Mouse (Mus musculus) heart, embryonic 10.5 days (tissue): ENCODE measurements around the gene Nf1. TPM values are rescaled to one million over a fixed set of nuclear protein-coding genes. Genes with fewer than 3 reads are reported as not detected.
"Not testable (repeated sequence)": the region's sequence is repeated elsewhere in the genome, so short reads cannot be mapped to it uniquely, and the experiment has no call there.

ENCODE experiments used
- DNase-seq: peaks from one replicate; pipeline ENCODE4 v3.0.0-alpha.2; 2017; ENCODE audit warnings: low spot score
- H3K27ac ChIP-seq: fragments of 300-500 bp; sonication (generic); 2 replicates; pipeline ENCODE4 v1.5.1; 2016; ENCODE audit warnings: mild to moderate bottlenecking
- H3K27me3 ChIP-seq: fragments of 300-500 bp; sonication (generic); 2 replicates; pipeline ENCODE4 v1.6.1; 2016; ENCODE audit warnings: mild to moderate bottlenecking; ENCODE audit not compliant: poor library complexity, insufficient read depth, severe bottlenecking
- H3K36me3 ChIP-seq: fragments of 300-500 bp; sonication (generic); 2 replicates; pipeline ENCODE4 v1.6.1; 2016; ENCODE audit warnings: mild to moderate bottlenecking, moderate library complexity
- H3K4me1 ChIP-seq: fragments of 300-500 bp; sonication (generic); 2 replicates; pipeline ENCODE4 v1.6.1; 2016; ENCODE audit warnings: mild to moderate bottlenecking
- H3K4me3 ChIP-seq: fragments of 300-500 bp; sonication (generic); 2 replicates; pipeline ENCODE4 v1.5.1; 2016; ENCODE audit warnings: mild to moderate bottlenecking, moderate library complexity
- H3K9me3 ChIP-seq: fragments of 300-500 bp; sonication (generic); 2 replicates; pipeline ENCODE4 v1.6.1; 2016; ENCODE audit warnings: mild to moderate bottlenecking, moderate library complexity
- WGBS: fragments of 180-500 bp; shearing (Covaris S2); methylation state at CpG from one replicate; pipeline ENCODE4 v1.1.7; 2016; 5-methylcytosine and 5-hydroxymethylcytosine counted together
- polyA plus RNA-seq: library from polyadenylated mRNA; unstranded; fragments of >200 nt; fragmentation: Nextera tagmentation; extraction: Ambion mirVana; gene quantifications from 2 replicates; pipeline ENCODE4 v1.2.1, GENCODE M21; 2016

Gene Nf1
- polyA plus RNA-seq = 4.1 and 5.1 TPM in 2 replicates

- Histone ChIP-seq H3K4me1 (peaks cover 29% of the 10 kb centered on the region), H3K36me3 (peaks cover 21% of the 10 kb centered on the region; the same call in 1 of the 2 replicates), H3K4me3 (peak within 1 kb of the TSS; percentile 100), H3K9me3 (0 out of 2 replicates have a peak, but pooled peaks cover 3% of the 10 kb centered on the region), H3K27me3 (no peaks in the 10 kb centered on the region), H3K27ac (peak within 1 kb of the TSS; percentile 100)
- under 1% methylated on average over 43 of the region's 49 CpGs for WGBS
- DNase-seq = peak; percentile 97
Measured at GRCm38 (mm10) chr11:79339234-79339807, at the start of gene Nf1. TSS of gene Nf1 (plus strand) at chr11:79339693.

DNA sequence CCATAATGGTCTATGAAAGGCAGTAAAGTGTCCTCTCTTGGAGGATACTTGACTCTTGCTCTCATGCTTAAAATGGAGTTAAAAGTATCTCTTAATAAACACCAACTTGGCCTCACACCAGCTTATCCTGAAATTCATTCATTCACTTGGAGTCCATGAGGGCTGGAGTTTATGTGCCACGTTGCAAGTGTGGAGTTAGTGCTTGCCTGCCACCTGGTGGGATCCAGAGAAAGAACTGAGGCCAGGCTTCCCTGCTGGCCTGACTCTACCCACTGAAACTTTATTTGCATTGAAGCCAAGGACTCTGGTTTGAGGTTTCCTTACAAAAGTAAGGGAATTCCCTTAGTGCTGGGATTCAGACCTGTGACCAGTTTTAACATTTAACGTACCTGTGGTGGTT, 49.0 kb upstream of the Nf1 start:
- H3K27me3 ChIP-seq = no peaks in the 10 kb centered on the region
- H3K27ac ChIP-seq = no peak overlapping the region
- no peaks in the 10 kb centered on the region for H3K36me3 ChIP-seq
- no peak for DNase-seq
- peaks cover 34% of the 10 kb centered on the region for H3K4me1 ChIP-seq
- H3K4me3 ChIP-seq = no peak overlapping the region
- no peaks in the 10 kb centered on the region for H3K9me3 ChIP-seq
- WGBS = 51% methylated on average over 2 of the region's 2 CpGs

DNA sequence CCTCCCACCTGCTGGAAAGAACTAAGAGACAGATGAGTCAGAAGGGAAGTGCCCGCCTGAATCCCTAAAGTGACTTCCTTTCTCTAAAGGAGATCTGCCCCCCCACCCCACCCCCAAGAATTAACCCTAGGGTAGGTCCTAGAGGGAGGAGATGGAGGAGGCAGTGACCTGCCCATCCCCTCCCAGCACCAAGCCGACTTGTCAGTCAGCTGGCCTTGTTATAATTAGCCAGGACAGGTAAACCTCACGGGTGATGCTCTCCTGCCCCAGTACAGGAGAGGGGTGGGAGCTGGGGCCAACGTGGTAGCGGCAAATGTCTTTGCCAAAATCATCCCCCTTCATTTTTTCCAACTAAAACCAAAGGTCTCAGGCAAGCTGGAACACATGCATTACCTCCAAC, 47.8 kb upstream of the Nf1 start:
- no peaks in the 10 kb centered on the region for H3K36me3 ChIP-seq
- no peak for DNase-seq
- no peaks in the 10 kb centered on the region for H3K27me3 ChIP-seq
- no peaks in the 10 kb centered on the region for H3K9me3 ChIP-seq
- WGBS = 63% methylated on average over 5 of the region's 5 CpGs
- no peak overlapping the region for H3K4me3 ChIP-seq
- H3K4me1 ChIP-seq = peaks cover 25% of the 10 kb centered on the region
- no peak overlapping the region; the same call in 1 of the 2 replicates for H3K27ac ChIP-seq

DNA sequence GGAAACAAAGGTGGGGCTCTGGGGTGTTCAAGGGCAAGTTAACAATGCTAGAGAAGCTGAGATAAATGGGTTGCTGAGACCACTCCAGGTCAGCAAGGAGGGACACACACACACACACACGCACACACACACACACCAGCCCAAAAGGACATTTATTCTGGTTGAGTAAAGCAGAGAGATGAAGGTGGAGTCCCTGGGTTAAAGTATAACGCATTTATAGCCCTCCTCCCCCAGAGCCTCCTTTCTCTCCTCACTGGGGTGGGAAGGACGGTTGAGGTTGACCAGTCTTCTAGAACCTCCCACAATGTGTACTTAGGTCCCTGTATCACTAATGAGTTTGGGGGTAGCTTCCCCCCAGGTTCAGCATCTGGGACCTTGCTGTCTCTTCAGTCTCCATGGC, 47.4 kb upstream of the Nf1 start:
- H3K27me3 ChIP-seq = no peaks in the 10 kb centered on the region
- no peak overlapping the region for H3K27ac ChIP-seq
- peaks cover 22% of the 10 kb centered on the region for H3K4me1 ChIP-seq
- no peak overlapping the region for H3K4me3 ChIP-seq
- no peaks in the 10 kb centered on the region for H3K36me3 ChIP-seq
- WGBS = 89% methylated on average over 3 of the region's 3 CpGs
- no peaks in the 10 kb centered on the region for H3K9me3 ChIP-seq
- DNase-seq = no peak

GRCm38 (mm10) chr11:79293025-79293424, 46.5 kb upstream of the Nf1 start:
- no peak for DNase-seq
- WGBS = 87% methylated on average over 3 of the region's 3 CpGs
- H3K4me3 ChIP-seq = no peak overlapping the region
- H3K36me3 ChIP-seq = no peaks in the 10 kb centered on the region
- no peaks in the 10 kb centered on the region for H3K27me3 ChIP-seq
- no peak overlapping the region for H3K27ac ChIP-seq
- H3K4me1 ChIP-seq = peaks cover 15% of the 10 kb centered on the region
- H3K9me3 ChIP-seq = no peaks in the 10 kb centered on the region

DNA sequence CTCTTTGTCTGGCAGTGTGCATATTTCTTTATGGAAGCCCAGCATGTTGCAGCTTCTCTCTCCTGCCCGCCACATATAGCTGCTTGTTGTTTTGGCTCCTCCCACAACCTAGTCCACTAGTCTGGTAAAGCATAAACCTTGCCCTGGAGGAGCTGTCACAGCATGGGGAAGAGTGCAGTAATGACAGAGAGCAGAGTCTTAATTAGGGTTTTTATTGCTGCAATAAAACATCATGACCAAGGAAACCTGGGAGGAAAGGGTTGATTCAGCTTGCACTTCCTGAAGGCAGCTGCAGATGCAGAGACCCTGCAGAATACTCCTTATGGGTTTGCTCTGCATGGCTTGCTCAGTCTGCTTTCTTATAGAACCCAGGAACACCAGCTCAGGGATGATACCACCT, 45.5 kb upstream of the Nf1 start:
- Histone ChIP-seq H3K4me3 (no peak overlapping the region), H3K27ac (no peak overlapping the region), H3K4me1 (peaks cover 6% of the 10 kb centered on the region), H3K27me3 (no peaks in the 10 kb centered on the region), H3K9me3 (no peaks in the 10 kb centered on the region), H3K36me3 (no peaks in the 10 kb centered on the region)
- 71% methylated on average over 1 of the region's 1 CpGs for WGBS
- DNase-seq = no peak

DNA sequence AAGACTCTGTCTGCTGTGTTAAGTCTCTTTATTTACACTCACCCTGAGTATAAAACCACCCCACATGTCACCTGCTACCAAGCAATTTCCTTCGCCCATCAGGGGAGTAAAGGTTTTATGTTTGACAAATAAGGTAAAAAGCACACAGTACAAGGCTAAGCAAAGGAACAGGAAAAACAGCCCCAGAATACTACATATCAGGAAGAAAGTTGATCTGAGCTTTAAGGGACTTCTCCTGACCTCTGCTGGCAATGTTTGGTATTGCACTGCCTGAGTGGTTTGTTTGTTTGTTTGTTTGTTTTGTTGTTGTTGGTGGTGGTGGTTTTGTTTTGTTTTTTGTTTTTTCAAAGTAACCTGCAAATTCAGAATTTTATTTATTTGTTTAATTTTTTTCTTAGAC, 43.3 kb upstream of the Nf1 start:
- no peaks in the 10 kb centered on the region; the same call in 1 of the 2 replicates for H3K4me1 ChIP-seq
- no peaks in the 10 kb centered on the region for H3K27me3 ChIP-seq
- H3K4me3 ChIP-seq = no peak overlapping the region
- 29% methylated on average over 1 of the region's 1 CpGs for WGBS
- H3K9me3 ChIP-seq = no peaks in the 10 kb centered on the region
- no peaks in the 10 kb centered on the region for H3K36me3 ChIP-seq
- no peak for DNase-seq
- H3K27ac ChIP-seq = no peak overlapping the region

DNA sequence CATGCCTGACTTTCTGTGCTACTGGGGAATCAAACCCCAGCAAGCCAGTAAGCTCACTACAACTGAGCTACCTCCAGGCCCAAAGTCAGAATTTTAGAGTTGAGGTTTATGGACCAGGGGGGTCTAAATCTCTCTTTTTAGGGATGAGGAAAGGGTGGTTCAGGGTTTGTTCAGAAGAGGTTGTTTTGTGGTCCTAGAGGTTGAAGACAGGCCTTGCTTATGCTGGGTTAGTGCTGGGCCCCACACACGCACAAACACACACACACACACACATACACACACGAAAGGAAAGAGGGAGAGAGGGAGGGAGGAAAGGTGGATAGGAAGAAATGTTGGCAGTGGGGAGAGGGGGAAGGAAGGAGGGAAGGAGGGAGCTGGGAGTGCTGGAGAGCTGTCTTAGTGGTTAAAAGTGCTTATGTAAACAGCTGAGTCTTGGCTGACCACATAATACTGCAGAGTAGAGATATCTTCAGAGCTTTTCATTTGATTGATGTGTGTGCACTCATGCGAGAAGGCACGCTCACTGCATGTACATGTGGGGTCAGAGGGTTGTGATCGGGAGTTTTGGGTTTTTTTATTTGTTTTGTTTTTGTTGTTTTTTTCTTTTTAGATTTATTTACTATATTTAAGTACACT, 42.5 kb upstream of the Nf1 start, which contains the start of gene Gm9964:
Gm9964 (minus strand) TSS at position 51 of the 636 bp plus-strand sequence.
- Histone ChIP-seq H3K4me1 (no peaks in the 10 kb centered on the region; the same call in 1 of the 2 replicates), H3K27ac (no peak within 1 kb of the TSS), H3K27me3 (no peaks in the 10 kb centered on the region), H3K4me3 (no peak within 1 kb of the TSS), H3K36me3 (no peaks in the 10 kb centered on the region), H3K9me3 (no peaks in the 10 kb centered on the region)
- DNase-seq = no peak
- 85% methylated on average over 5 of the region's 5 CpGs for WGBS

DNA sequence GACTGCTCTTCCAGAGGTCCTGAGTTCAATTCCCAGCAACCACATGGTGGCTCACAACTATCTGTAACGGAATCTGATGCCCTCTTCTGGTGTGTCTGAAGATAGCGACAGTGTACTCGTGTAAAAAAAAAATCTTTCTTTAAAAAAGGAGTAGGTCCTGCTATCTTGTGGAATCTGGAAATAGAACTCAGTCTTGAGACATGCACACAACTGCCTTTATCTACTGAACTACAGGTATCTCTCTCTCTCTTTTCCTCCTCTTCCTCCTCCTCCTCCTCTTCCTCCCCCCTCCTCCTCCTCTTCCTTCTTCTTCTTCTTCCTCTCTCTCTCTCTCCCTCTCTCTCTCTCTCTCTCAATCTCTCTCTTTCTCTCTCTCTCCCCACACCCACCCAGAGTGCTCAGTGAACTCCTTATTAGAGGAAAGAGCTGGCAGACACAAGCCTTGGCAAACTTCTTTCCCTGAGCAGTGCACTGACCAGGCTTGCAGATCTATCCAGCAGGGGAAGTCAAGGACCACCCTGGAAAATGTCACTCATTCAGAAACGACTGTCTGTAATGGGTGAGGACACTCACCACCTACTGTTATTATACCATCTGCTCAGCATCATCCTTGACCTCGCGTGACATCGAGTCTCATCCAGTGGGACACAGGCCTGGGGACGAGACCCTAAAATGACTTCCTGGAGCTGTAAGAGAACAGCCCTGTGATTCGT, 39.6 kb upstream of the Nf1 start:
- Histone ChIP-seq H3K27ac (no peak overlapping the region), H3K9me3 (no peaks in the 10 kb centered on the region), H3K4me3 (no peak overlapping the region), H3K4me1 (no peaks in the 10 kb centered on the region), H3K36me3 (no peaks in the 10 kb centered on the region), H3K27me3 (no peaks in the 10 kb centered on the region)
- 65% methylated on average over 9 of the region's 9 CpGs for WGBS
- no peak for DNase-seq

GRCm38 (mm10) chr11:79303109-79303508, 36.4 kb upstream of the Nf1 start:
- Histone ChIP-seq H3K9me3 (no peaks in the 10 kb centered on the region), H3K4me3 (no peak overlapping the region), H3K27me3 (no peaks in the 10 kb centered on the region), H3K27ac (no peak overlapping the region), H3K36me3 (no peaks in the 10 kb centered on the region), H3K4me1 (peaks cover 27% of the 10 kb centered on the region)
- 83% methylated on average over 6 of the region's 6 CpGs for WGBS
- no peak for DNase-seq

- H3K27me3 ChIP-seq, H3K27ac ChIP-seq, H3K9me3 ChIP-seq, H3K4me3 ChIP-seq, DNase-seq, H3K36me3 ChIP-seq: not testable (repeated sequence)
- H3K4me1 ChIP-seq = peaks cover 37% of the 10 kb centered on the region
- 76% methylated on average over 4 of the region's 4 CpGs for WGBS
Measured at GRCm38 (mm10) chr11:79304245-79304644, 35.2 kb upstream of the Nf1 start.

DNA sequence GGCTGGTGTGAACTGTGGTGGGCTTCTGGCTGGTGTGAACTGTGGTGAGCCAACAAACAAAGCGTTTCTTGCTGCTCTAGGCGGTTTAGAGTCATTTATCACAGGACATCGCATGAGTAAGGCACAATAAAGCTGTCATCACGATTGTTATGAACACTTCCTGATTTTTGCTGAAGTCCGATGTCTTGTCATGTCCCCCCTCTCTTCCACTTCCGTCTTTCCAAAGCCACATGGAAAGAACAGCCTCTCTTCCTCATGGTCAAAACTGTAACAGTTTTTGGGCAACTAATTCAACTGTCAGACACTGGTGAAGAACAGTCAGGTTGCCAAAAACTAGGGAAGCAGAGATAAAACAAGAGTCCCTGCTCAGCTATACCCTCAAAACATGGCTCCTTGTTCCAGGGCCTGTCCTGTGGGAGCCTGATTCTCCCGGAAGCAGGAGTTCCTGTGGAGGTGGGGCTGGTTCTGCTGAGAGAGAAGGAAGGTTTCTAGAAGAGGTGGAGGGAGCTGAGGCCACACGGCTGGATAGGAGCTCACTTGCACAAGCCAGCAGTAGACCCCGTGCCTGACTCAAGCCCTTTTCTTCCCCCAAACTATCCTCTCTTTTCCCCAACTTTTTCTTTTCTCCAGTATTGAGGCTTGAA, 33.7 kb upstream of the Nf1 start:
- Histone ChIP-seq H3K36me3 (no peaks in the 10 kb centered on the region), H3K27me3 (no peaks in the 10 kb centered on the region), H3K9me3 (no peaks in the 10 kb centered on the region), H3K27ac (peak overlapping the region; percentile 86), H3K4me3 (no peak overlapping the region), H3K4me1 (peaks cover 37% of the 10 kb centered on the region)
- 64% methylated on average over 9 of the region's 9 CpGs for WGBS
- DNase-seq = no peak

GRCm38 (mm10) chr11:79306510-79306909, 33.0 kb upstream of the Nf1 start:
- DNase-seq = no peak
- no peak overlapping the region for H3K4me3 ChIP-seq
- H3K27ac ChIP-seq = peak overlapping the region; percentile 86
- 32% methylated on average over 7 of the region's 7 CpGs for WGBS
- no peaks in the 10 kb centered on the region for H3K27me3 ChIP-seq
- no peaks in the 10 kb centered on the region for H3K9me3 ChIP-seq
- peaks cover 37% of the 10 kb centered on the region for H3K4me1 ChIP-seq
- H3K36me3 ChIP-seq = no peaks in the 10 kb centered on the region
